Mouse (Mus musculus) CD4-positive, CD25-positive, alpha-beta regulatory T cell, adult 4 months (primary cell): ENCODE measurements around the gene Zfp330. TPM values are rescaled to one million over a fixed set of nuclear protein-coding genes. Genes with fewer than 3 reads are reported as not detected.

Experiments
- ATAC-seq: one replicate; pipeline ENCODE4 v1.8.0; 2017
- polyA plus RNA-seq, 2 experiments: library from polyadenylated mRNA; unstranded; fragments of 100-300 nt; shearing (Covaris generic); gene quantifications; one replicate each; pipeline ENCODE4 v1.2.1; 2017

The Zfp330 gene
- polyA plus RNA-seq, result 10 to 100 TPM; 70.3 to 73.0 TPM

- ATAC-seq, result peak; percentile 97
These were observed at the start of gene Zfp330 for GRCm38 (mm10) chr8:82774093-82774422. TSS of gene Zfp330 (minus strand) at chr8:82774160.

- no peak for ATAC-seq
These were observed 4.0 kb upstream of the Zfp330 start for GRCm38 (mm10) chr8:82777945-82778344.

GRCm38 (mm10) chr8:82777406-82777805, 3.4 kb upstream of the Zfp330 start:
- no peak for ATAC-seq

- ATAC-seq, result peak; percentile 58
These were observed 522 bp upstream of the Zfp330 start for GRCm38 (mm10) chr8:82774482-82774881.

- peak; percentile 13 for ATAC-seq
These were observed 448 bp downstream of the Zfp330 start for GRCm38 (mm10) chr8:82773332-82774092.

GRCm38 (mm10) chr8:82770886-82771285, 3.1 kb downstream of the Zfp330 start:
- ATAC-seq, result no peak

- peak; percentile 26 for ATAC-seq
These were observed 14.9 kb downstream of the Zfp330 start for GRCm38 (mm10) chr8:82759071-82759470.

- no peak for ATAC-seq
These were observed 19.0 kb downstream of the Zfp330 start for GRCm38 (mm10) chr8:82754946-82755345.

- no peak for ATAC-seq
These were observed 27.3 kb downstream of the Zfp330 start for GRCm38 (mm10) chr8:82746617-82747016.

GRCm38 (mm10) chr8:82743905-82744904, 29.8 kb downstream of the Zfp330 start:
- peak; percentile 70 for ATAC-seq

Other genes starting within 250 kb of the Zfp330 start
- not detected for gene Rnf150, start 89.2 kb upstream of the Zfp330 start, polyA plus RNA-seq